Mouse (Mus musculus): ENCODE results near the gene Ptch2. TPM values are rescaled to one million over a fixed set of nuclear protein-coding genes. Genes with fewer than 3 reads are reported as not detected.
A peak's percentile ranks its signal among the peaks of the same experiment; 100 is the strongest.

Gene Ptch2
- total and polyA plus RNA-seq, 2 experiments, result 0.18 to 1.4 TPM

- Histone ChIP-seq H3K79me2 (ENCODE audit: control insufficient read depth, insufficient read depth, low read length) (peaks cover 8% of the 10 kb centered on the region; the same call in 1 of the 2 replicates), H3K27me3 (ENCODE audit: control insufficient read depth, insufficient read depth, low read length) (no peaks in the 10 kb centered on the region), H3K27ac (replicated peaks; ENCODE audit: insufficient read depth, low read depth, low read length) (no peak overlapping the region), H3K4me3 (ENCODE audit: insufficient read depth, low read depth, low read length) (no peak overlapping the region), H3K9ac (ENCODE audit: low read depth, low read length) (no peak overlapping the region), H3K36me3 (ENCODE audit: control insufficient read depth, insufficient read depth, low read length) (peaks cover 39% of the 10 kb centered on the region), H3K4me1 (ENCODE audit: control insufficient read depth, insufficient read depth, low read length) (peaks cover 5% of the 10 kb centered on the region; the same call in 1 of the 2 replicates)
- 70% methylated on average over 1 of the region's 1 CpGs for WGBS
- TF ChIP-seq CTCF (IDR thresholded peaks at IDR 0.05; ENCODE audit: low read depth, low read length) (no peak), POLR2A (IDR thresholded peaks at IDR 0.05; ENCODE audit: extremely low read depth, insufficient read depth, low read length) (no peak)
- no peak for DNase-seq (ENCODE audit: extremely low read depth, low read depth, low spot score)
Observed at GRCm38 (mm10) chr4:117151416-117151815, 55.5 kb downstream of the Ptch2 start.

GRCm38 (mm10) chr4:117152714-117153113, 56.8 kb downstream of the Ptch2 start:
- Histone ChIP-seq H3K79me2 (ENCODE audit: control insufficient read depth, insufficient read depth, low read length) (peaks cover 8% of the 10 kb centered on the region; the same call in 1 of the 2 replicates), H3K36me3 (ENCODE audit: control insufficient read depth, insufficient read depth, low read length) (peaks cover 39% of the 10 kb centered on the region), H3K27me3 (ENCODE audit: control insufficient read depth, insufficient read depth, low read length) (no peaks in the 10 kb centered on the region), H3K9ac (ENCODE audit: low read depth, low read length) (no peak overlapping the region), H3K4me1 (ENCODE audit: control insufficient read depth, insufficient read depth, low read length) (peaks cover 5% of the 10 kb centered on the region; the same call in 1 of the 2 replicates), H3K4me3 (ENCODE audit: insufficient read depth, low read depth, low read length) (no peak overlapping the region), H3K27ac (replicated peaks; ENCODE audit: insufficient read depth, low read depth, low read length) (no peak overlapping the region)
- WGBS, result 64% methylated on average over 5 of the region's 5 CpGs
- DNase-seq (ENCODE audit: extremely low read depth, low read depth, low spot score), result no peak
- TF ChIP-seq POLR2A (IDR thresholded peaks at IDR 0.05; ENCODE audit: extremely low read depth, insufficient read depth, low read length), result no peak
- TF ChIP-seq CTCF (IDR thresholded peaks at IDR 0.05; ENCODE audit: low read depth, low read length), result no peak

GRCm38 (mm10) chr4:117155020-117155791, 59.3 kb downstream of the Ptch2 start:
- 3% methylated on average over 44 of the region's 44 CpGs for WGBS
- Histone ChIP-seq H3K4me3 (ENCODE audit: insufficient read depth, low read depth, low read length) (peak overlapping the region; percentile 86), H3K9ac (ENCODE audit: low read depth, low read length) (peak overlapping the region; percentile 94), H3K27ac (replicated peaks; ENCODE audit: insufficient read depth, low read depth, low read length) (peak overlapping the region; percentile 50), H3K27me3 (ENCODE audit: control insufficient read depth, insufficient read depth, low read length) (no peaks in the 10 kb centered on the region), H3K79me2 (ENCODE audit: control insufficient read depth, insufficient read depth, low read length) (peaks cover 8% of the 10 kb centered on the region; the same call in 1 of the 2 replicates), H3K36me3 (ENCODE audit: control insufficient read depth, insufficient read depth, low read length) (peaks cover 38% of the 10 kb centered on the region), H3K4me1 (ENCODE audit: control insufficient read depth, insufficient read depth, low read length) (peaks cover 5% of the 10 kb centered on the region; the same call in 1 of the 2 replicates)
- no peak for DNase-seq (ENCODE audit: extremely low read depth, low read depth, low spot score)
- TF ChIP-seq CTCF (IDR thresholded peaks at IDR 0.05; ENCODE audit: low read depth, low read length) (no peak), POLR2A (IDR thresholded peaks at IDR 0.05; ENCODE audit: extremely low read depth, insufficient read depth, low read length) (no peak)

GRCm38 (mm10) chr4:117155792-117156355, 60.0 kb downstream of the Ptch2 start, which contains the start of gene Rps8:
Gene Rps8, minus strand, starts transcription at chr4:117156243.
- Histone ChIP-seq H3K4me1 (ENCODE audit: control insufficient read depth, insufficient read depth, low read length) (peaks cover 5% of the 10 kb centered on the region; the same call in 1 of the 2 replicates), H3K9ac (ENCODE audit: low read depth, low read length) (peak within 1 kb of the TSS; percentile 94), H3K4me3 (ENCODE audit: insufficient read depth, low read depth, low read length) (peak within 1 kb of the TSS; percentile 86), H3K27me3 (ENCODE audit: control insufficient read depth, insufficient read depth, low read length) (no peaks in the 10 kb centered on the region), H3K79me2 (ENCODE audit: control insufficient read depth, insufficient read depth, low read length) (peaks cover 8% of the 10 kb centered on the region; the same call in 1 of the 2 replicates), H3K36me3 (ENCODE audit: control insufficient read depth, insufficient read depth, low read length) (peaks cover 31% of the 10 kb centered on the region), H3K27ac (replicated peaks; ENCODE audit: insufficient read depth, low read depth, low read length) (peak within 1 kb of the TSS; percentile 78)
- under 1% methylated on average over 52 of the region's 52 CpGs for WGBS
- peak; percentile 77 for DNase-seq (ENCODE audit: extremely low read depth, low read depth, low spot score)
- no peak for TF ChIP-seq CTCF (IDR thresholded peaks at IDR 0.05; ENCODE audit: low read depth, low read length)
- peak; percentile 94 for TF ChIP-seq POLR2A (IDR thresholded peaks at IDR 0.05; ENCODE audit: extremely low read depth, insufficient read depth, low read length)

GRCm38 (mm10) chr4:117156372-117156771, 60.5 kb downstream of the Ptch2 start:
- Histone ChIP-seq H3K27me3 (ENCODE audit: control insufficient read depth, insufficient read depth, low read length) (no peaks in the 10 kb centered on the region), H3K36me3 (ENCODE audit: control insufficient read depth, insufficient read depth, low read length) (peaks cover 27% of the 10 kb centered on the region), H3K79me2 (ENCODE audit: control insufficient read depth, insufficient read depth, low read length) (peaks cover 8% of the 10 kb centered on the region; the same call in 1 of the 2 replicates), H3K4me3 (ENCODE audit: insufficient read depth, low read depth, low read length) (no peak overlapping the region), H3K4me1 (ENCODE audit: control insufficient read depth, insufficient read depth, low read length) (peaks cover 5% of the 10 kb centered on the region; the same call in 1 of the 2 replicates), H3K9ac (ENCODE audit: low read depth, low read length) (no peak overlapping the region; the same call in 1 of the 2 replicates), H3K27ac (replicated peaks; ENCODE audit: insufficient read depth, low read depth, low read length) (peak overlapping the region; percentile 78; the same call in 1 of the 2 replicates)
- TF ChIP-seq POLR2A (IDR thresholded peaks at IDR 0.05; ENCODE audit: extremely low read depth, insufficient read depth, low read length) (no peak), CTCF (IDR thresholded peaks at IDR 0.05; ENCODE audit: low read depth, low read length) (no peak)
- 27% methylated on average over 6 of the region's 6 CpGs for WGBS
- no peak for DNase-seq (ENCODE audit: extremely low read depth, low read depth, low spot score)

Data from liver, adult 2 months (tissue).